Comparison of ENCODE assay signal across 19 mouse cellular contexts in the genomic region with DNA sequence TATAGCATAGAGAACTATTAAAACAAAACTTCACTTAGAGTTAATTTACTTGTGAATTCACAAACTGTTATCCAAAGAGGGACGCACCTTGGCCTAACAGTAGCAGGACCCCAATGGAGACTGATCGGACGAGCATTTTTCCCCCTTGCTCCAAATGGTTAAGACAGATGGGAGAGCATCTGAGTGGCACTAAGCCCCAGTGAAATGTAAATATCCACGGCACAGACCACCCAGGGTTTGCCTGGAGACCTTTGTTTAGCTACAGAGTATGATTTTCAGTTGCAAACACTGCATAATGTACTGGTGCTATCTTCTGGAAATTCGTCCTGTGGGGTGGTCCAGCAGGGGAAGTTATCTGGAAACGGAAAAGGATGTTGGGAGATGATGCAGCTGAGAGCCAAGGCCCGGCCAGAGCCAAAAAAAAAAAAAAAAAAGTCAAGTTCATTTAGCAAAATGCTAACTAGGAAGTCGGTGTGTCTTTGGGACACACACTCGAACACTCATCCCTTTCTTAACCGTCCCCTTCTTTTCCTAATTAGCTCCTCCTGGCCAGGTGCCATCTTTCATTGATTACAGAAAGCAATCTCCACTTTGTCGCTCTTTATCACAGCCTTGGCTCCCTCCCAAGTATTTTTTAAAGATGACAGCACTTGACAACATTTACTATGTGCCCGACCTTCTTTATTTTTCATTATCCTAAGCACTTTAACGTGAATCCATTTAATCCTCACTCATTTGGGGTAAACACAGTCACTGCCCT.
A peak's percentile ranks its signal among the peaks of the same experiment; 100 is the strongest.
DNase-seq lines count a peak whose midpoint lies in the region; ATAC-seq lines count a peak whose summit lies in the region.
"Had no signal": no experiment of that assay in that cellular context is flagged by ENCODE, and none has a peak within 500 bp of the region (broad histone marks: within the 10 kb centered on the region; RNA-seq: fewer than 3 reads in every experiment).

No protein-coding gene starts in this region.

- ATAC-seq in forebrain, embryonic 14.5 days, result peak; percentile 52; the same call in 1 of the 2 replicates
- no peak for ATAC-seq in CD4-positive, CD25-positive, alpha-beta regulatory T cell, adult 4 months
- ATAC-seq: intestine, postnatal 0 days had no signal

- peak; percentile 66 for DNase-seq in forebrain, embryonic 14.5 days (ENCODE audit: low spot score)
- DNase-seq in forebrain, embryonic 10.5 days (ENCODE audit: extremely low spot score, low spot score), result no peak
- peak; percentile 41 for DNase-seq in kidney, postnatal 14 days
- DNase-seq in kidney, adult 18-20 months, result no peak
- DNase-seq in testis, postnatal 14 days (ENCODE audit: low spot score), result peak; percentile 16
- no peak for DNase-seq in testis, postnatal 10 days (ENCODE audit: low spot score)
- DNase-seq in spleen, postnatal 36 days (ENCODE audit: low spot score in 2 of 2), result no peak
- DNase-seq: adrenal gland, postnatal 14 days; cerebellum, postnatal 36 days; gastrocnemius, postnatal 10 days; thymus, postnatal 36 days had no signal

- no peaks in the 10 kb centered on the region for H3K36me3 ChIP-seq in forebrain, embryonic 14.5 days (ENCODE audit: control insufficient read depth, insufficient read depth, low read length)
- no peaks in the 10 kb centered on the region for H3K36me3 ChIP-seq in forebrain, embryonic 10.5 days (replicated peaks)
- H3K36me3 ChIP-seq: embryonic facial prominence, embryonic 12.5 days; hindbrain, embryonic 12.5 days; limb, embryonic 12.5 days; midbrain, embryonic 12.5 days; neural tube, embryonic 12.5 days; stomach, embryonic 15.5 days had no signal

- no peak overlapping the region for H3K4me3 ChIP-seq in forebrain, embryonic 14.5 days (ENCODE audit: low read depth, low read length)
- no peak overlapping the region for H3K4me3 ChIP-seq in forebrain, embryonic 10.5 days
- H3K4me3 ChIP-seq: embryonic facial prominence, embryonic 12.5 days; hindbrain, embryonic 12.5 days; limb, embryonic 12.5 days; midbrain, embryonic 12.5 days; neural tube, embryonic 12.5 days; stomach, embryonic 15.5 days had no signal

- H3K27me3 ChIP-seq in forebrain, embryonic 14.5 days (replicated peaks; ENCODE audit: control insufficient read depth, insufficient read depth, low read length), result no peaks in the 10 kb centered on the region
- H3K27me3 ChIP-seq in forebrain, embryonic 10.5 days (ENCODE audit: poor library complexity, severe bottlenecking), result peaks cover 4% of the 10 kb centered on the region; the same call in 1 of the 2 replicates
- H3K27me3 ChIP-seq: hindbrain, embryonic 12.5 days; limb, embryonic 12.5 days; neural tube, embryonic 12.5 days; stomach, embryonic 15.5 days had no signal

- peaks cover 13% of the 10 kb centered on the region for H3K4me1 ChIP-seq in forebrain, embryonic 14.5 days (ENCODE audit: control insufficient read depth, insufficient read depth, low read length)
- peaks cover 35% of the 10 kb centered on the region for H3K4me1 ChIP-seq in forebrain, embryonic 10.5 days
- H3K4me1 ChIP-seq: stomach, embryonic 15.5 days had no signal

- no peak overlapping the region for H3K9ac ChIP-seq in forebrain, embryonic 14.5 days (ENCODE audit: low read length)
- H3K9ac ChIP-seq: embryonic facial prominence, embryonic 12.5 days; hindbrain, embryonic 12.5 days; limb, embryonic 12.5 days; midbrain, embryonic 12.5 days; neural tube, embryonic 12.5 days; stomach, embryonic 15.5 days had no signal

- H3K27ac ChIP-seq in forebrain, embryonic 14.5 days (ENCODE audit: low read depth, low read length), result no peak overlapping the region
- no peak overlapping the region for H3K27ac ChIP-seq in forebrain, embryonic 10.5 days
- H3K27ac ChIP-seq: embryonic facial prominence, embryonic 12.5 days; hindbrain, embryonic 12.5 days; limb, embryonic 12.5 days; midbrain, embryonic 12.5 days; neural tube, embryonic 12.5 days; stomach, embryonic 15.5 days had no signal

- H3K4me2 ChIP-seq in forebrain, embryonic 14.5 days (ENCODE audit: low read length), result no peak overlapping the region
- H3K4me2 ChIP-seq: embryonic facial prominence, embryonic 12.5 days; hindbrain, embryonic 12.5 days; limb, embryonic 12.5 days; midbrain, embryonic 12.5 days; neural tube, embryonic 12.5 days; stomach, embryonic 15.5 days had no signal

- no peaks in the 10 kb centered on the region for H3K9me3 ChIP-seq in forebrain, embryonic 14.5 days (replicated peaks; ENCODE audit: control insufficient read depth, low read length)
- no peaks in the 10 kb centered on the region for H3K9me3 ChIP-seq in forebrain, embryonic 10.5 days
- H3K9me3 ChIP-seq: embryonic facial prominence, embryonic 12.5 days; hindbrain, embryonic 12.5 days; limb, embryonic 12.5 days; midbrain, embryonic 12.5 days; neural tube, embryonic 12.5 days; stomach, embryonic 15.5 days had no signal

- 24% methylated on average over 13 of the region's 13 CpGs for WGBS in forebrain, embryonic 14.5 days
- whole genome bisulfite sequencing in forebrain, embryonic 10.5 days, result 84% methylated on average over 13 of the region's 13 CpGs

Comparison
In these comparisons a context has a peak if more than half of its experiments do, and no peak if none do; other contexts are left out.
1. DNase-seq: peak in forebrain, embryonic 14.5 days (single experiment), kidney, postnatal 14 days (single experiment) and testis, postnatal 14 days (single experiment); none in forebrain, embryonic 10.5 days (single experiment), kidney, adult 18-20 months (single experiment), testis, postnatal 10 days (single experiment) and spleen, postnatal 36 days (0 of 2).